Mouse (Mus musculus): ENCODE data around the gene Coro1c. TPM values are rescaled to one million over a fixed set of nuclear protein-coding genes. Genes with fewer than 3 reads are reported as not detected.

Coro1c gene
- total RNA-seq, 4 experiments from 2014 or later: 21.9 to 30.3 (median 23.7) TPM

DNA sequence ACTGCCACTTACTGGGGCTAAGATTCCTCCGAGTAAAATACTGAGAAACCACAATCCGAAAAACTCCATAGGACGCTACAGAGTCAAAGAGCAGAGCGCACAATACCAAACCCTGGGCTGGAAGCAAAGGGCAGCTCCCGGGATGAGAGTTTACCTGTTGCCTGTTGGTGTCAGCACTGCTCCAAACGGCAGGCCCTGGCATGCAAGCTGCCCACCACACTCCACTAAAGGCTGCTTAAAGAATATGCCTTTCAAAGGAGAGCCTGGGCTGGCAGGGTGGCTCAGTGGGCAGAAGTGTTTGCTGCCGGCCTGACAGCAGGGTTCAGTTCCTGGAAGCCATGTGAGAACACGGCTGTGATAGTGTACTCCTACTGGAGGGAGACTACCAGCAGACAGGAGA is 50.9 kb downstream of the Coro1c start:
- DNase-seq (ENCODE audit: low spot score): no peak

DNA sequence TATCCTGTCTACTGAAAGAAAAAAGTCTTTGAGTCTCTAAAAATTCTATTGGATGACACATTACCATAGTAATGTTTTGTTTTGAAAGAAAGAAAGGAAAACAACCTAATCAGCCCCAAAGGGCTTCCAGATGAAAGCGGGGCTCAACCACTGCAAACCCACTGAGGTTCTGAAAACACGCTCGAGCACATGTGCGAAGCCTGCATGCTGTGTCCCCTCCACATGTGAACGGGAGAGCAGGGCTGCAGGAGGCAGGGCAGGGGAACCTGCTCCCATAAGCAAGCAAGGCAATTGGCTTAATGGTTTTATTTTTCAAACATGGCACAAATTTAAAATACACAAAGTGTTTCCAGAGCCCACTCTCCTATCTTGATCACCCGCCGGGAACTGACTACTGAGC is 51.9 kb downstream of the Coro1c start:
- DNase-seq (ENCODE audit: low spot score): no peak

DNA sequence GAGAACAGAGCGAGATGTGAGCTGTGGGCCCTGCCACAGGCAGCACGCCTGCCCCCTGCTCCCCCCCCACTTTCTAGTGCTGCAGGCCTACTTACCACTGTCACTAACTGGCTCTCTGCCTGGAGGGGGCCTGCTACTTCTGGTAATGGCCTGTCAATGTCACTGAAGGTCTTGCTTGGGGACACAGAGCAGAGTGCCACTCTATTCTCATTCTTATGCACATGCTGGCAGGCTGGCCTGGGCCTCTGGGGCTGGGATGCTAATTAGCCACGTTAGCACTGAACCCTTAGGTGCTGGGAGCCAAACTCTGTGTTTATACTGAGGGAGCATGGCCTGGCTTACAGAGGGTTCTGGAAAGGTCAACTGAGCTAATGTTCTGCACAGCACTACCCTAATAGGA is 52.9 kb downstream of the Coro1c start:
- no peak for DNase-seq (ENCODE audit: low spot score)

DNA sequence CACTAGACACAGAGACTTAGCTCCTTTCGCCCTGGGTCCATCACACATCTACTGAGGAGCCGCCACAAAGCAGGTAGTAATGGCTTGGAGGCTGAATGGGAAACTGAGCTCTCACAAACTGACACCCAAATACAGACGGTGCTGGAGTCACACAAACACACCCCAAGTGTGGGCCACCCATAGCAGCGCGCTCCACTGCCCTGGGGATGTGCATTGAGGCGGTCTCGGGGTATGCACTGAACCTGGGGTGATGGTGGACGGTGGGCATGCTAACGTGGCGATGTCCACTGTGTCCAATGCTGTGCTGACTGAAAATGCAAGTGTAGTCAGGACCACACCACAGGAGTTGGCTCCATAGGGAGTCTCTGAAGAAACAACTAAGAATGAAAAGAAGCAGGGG is 53.4 kb downstream of the Coro1c start:
- no peak for DNase-seq (ENCODE audit: low spot score)

GRCm38 (mm10) chr5:113854494-113854893 is 54.1 kb downstream of the Coro1c start:
- DNase-seq (ENCODE audit: low spot score): peak; percentile 88

- no peak for DNase-seq (ENCODE audit: low spot score)
Observed at GRCm38 (mm10) chr5:113853541-113853940, 55.0 kb downstream of the Coro1c start.

GRCm38 (mm10) chr5:113852463-113852862 is 56.1 kb downstream of the Coro1c start:
- no peak for DNase-seq (ENCODE audit: low spot score)

- DNase-seq (ENCODE audit: low spot score): no peak
Observed at GRCm38 (mm10) chr5:113850680-113851230, 57.8 kb downstream of the Coro1c start.

GRCm38 (mm10) chr5:113847636-113848035 is 60.9 kb downstream of the Coro1c start:
- DNase-seq (ENCODE audit: low spot score): no peak

DNA sequence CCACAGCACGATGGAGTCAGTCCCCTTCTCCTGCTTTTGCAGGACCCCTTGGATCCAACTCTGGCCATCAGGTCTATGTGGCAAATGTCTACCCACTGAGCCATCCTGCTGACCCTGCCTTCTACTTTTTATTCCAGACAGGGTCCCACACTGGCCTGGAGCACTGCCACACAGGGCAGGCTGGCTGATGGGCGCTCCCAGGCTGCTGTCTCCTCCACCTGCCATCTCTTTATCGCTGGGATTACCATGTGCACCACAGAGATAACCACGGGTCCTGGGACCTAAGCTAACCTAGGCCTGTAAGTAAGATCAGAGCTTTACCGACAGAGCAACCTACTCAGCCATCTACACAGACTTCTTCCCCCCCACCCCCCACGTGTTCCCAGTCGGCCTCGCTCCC is 61.9 kb downstream of the Coro1c start:
- DNase-seq (ENCODE audit: low spot score): no peak

- DNase-seq (ENCODE audit: low spot score): no peak
Observed at GRCm38 (mm10) chr5:113845627-113846026, 62.9 kb downstream of the Coro1c start.

DNA sequence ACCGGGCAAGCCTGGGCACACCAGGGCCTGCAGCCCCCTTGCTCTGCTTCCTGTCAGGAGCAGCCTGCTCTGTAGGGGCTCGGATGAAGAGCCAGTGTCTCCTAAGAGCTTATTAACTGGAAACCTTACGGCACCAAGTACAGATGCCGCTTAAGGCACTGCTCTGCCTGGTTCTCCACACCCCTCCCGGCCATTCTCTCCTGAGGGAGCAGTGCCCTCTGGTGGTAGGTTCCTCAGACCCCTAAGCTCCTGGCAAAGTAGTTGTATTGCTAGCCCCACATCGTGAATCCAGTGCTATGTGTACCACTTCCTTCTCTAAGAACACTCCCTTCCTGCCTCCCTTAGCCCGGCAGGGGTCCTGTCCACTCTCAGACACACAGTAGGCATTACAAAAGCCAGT is 63.8 kb downstream of the Coro1c start:
- DNase-seq (ENCODE audit: low spot score): peak; percentile 49

GRCm38 (mm10) chr5:113844106-113844505 is 64.5 kb downstream of the Coro1c start:
- DNase-seq (ENCODE audit: low spot score): no peak

- no peak for DNase-seq (ENCODE audit: low spot score)
Observed at GRCm38 (mm10) chr5:113842906-113843305, 65.7 kb downstream of the Coro1c start.

- DNase-seq (ENCODE audit: low spot score): no peak
Observed at GRCm38 (mm10) chr5:113842244-113842643, 66.3 kb downstream of the Coro1c start.

GRCm38 (mm10) chr5:113841243-113842225 is 67.0 kb downstream of the Coro1c start:
- DNase-seq (ENCODE audit: low spot score): no peak

GRCm38 (mm10) chr5:113840443-113840842 is 68.1 kb downstream of the Coro1c start:
- no peak for DNase-seq (ENCODE audit: low spot score)

- no peak for DNase-seq (ENCODE audit: low spot score)
Observed at GRCm38 (mm10) chr5:113836961-113837360, 71.6 kb downstream of the Coro1c start.

DNA sequence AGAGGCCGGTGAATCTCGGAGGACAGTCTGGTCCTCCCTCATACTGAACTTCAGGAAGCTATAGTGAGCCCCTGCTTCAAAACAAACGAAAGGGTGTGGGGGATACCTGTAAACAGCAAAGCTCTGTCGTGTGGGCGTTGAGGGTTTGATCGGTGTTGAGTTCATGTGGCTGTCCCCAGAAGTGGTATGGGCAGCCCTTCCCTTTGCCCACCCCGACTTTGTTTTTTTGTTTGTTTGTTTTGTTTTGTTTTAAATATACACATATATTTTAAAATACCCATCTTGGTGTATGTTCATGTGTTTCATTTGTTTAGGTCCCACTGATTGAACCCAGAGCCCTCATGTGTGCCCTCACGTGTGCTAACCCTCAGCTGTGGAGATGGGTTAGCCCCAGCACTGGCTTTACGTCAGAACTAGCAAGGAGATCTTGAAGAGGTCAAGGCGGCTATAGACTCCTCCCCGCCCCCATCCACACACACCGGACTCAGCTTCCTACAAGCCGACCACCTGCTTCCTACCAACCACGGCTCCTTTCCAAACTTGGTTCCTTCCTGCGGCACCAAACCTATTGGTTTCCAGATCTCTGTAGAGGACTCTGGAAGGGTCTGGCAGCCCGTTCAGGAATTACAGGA is 75.1 kb downstream of the Coro1c start:
- no peak for DNase-seq (ENCODE audit: low spot score)

- DNase-seq (ENCODE audit: low spot score): no peak
Observed at GRCm38 (mm10) chr5:113832490-113832901, 76.1 kb downstream of the Coro1c start, which contains the start of gene Selplg. TSS of gene Selplg (minus strand) at chr5:113832644.

DNA sequence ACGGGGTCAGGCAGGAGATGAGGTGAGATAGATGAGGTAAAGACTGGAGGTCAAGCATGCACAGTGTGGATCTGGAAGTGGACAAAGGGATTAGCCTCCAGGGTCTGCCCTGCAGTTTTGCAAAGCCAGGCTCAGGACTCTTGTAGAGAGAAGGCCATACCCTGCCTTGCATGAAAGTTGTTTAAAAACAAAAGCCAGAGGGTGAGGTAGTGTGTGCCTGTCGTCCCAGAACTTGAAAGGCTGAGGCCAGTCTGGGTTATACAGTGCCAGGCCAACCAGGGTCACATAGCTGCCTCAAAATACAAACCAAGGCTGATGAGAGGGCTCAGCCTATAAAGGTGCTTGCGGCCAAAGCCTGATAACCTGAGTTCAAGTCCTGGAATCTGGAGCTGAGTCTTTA is 76.8 kb downstream of the Coro1c start:
- DNase-seq (ENCODE audit: low spot score): no peak

DNA sequence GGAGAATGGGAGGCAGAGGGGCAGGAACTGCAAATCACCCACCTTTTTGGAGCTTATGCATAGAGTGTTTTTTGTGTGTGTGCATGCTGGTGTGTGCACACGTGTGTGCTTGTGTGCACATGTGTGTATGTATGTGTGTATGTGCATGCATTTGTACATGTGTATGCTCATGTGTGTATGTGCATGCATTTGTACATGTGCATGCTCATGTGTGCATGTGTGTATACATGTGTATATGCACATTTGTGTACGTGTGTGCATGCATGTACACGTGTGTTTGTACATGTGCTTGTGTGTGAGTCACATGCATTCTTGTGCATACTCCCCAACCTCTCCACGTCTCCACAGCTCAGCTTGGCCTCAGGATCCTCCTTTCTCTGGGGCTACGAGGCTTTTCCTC is 77.8 kb downstream of the Coro1c start:
- no peak for DNase-seq (ENCODE audit: low spot score)

- DNase-seq (ENCODE audit: low spot score): no peak
Observed at GRCm38 (mm10) chr5:113830292-113830643, 78.3 kb downstream of the Coro1c start.

Data from heart, adult 8-10 months (tissue).